Mouse (Mus musculus) heart, embryonic 13.5 days (tissue): ENCODE results near the gene Tmub1. TPM values are rescaled to one million over a fixed set of nuclear protein-coding genes. Genes with fewer than 3 reads are reported as not detected.

Experiments used
- ATAC-seq: fragments of 200-750 bp; cut with Nextera tagmentation; 2 replicates; pipeline ENCODE4 v1.8.0; 2017; ENCODE audit warnings: moderate TSS enrichment; ENCODE audit not compliant: insufficient number of reproducible peaks, low FRiP score, low TSS enrichment; ENCODE audit errors: extremely low read depth
- H3K27ac ChIP-seq: fragments of 300-500 bp; sonication (generic); replicated peaks from 2 replicates; pipeline ENCODE4 v1.5.1; 2015; ENCODE audit warnings: moderate library complexity, mild to moderate bottlenecking, inconsistent platforms
- H3K27me3 ChIP-seq: fragments of 300-500 bp; sonication (generic); replicated peaks from 2 replicates; pipeline ENCODE4 v1.6.1; 2015; ENCODE audit warnings: mild to moderate bottlenecking, inconsistent platforms
- H3K36me3 ChIP-seq: fragments of 300-500 bp; sonication (generic); 2 replicates; pipeline ENCODE4 v1.6.1; 2015; ENCODE audit warnings: mild to moderate bottlenecking, inconsistent platforms
- H3K4me1 ChIP-seq: fragments of 300-500 bp; sonication (generic); 2 replicates; pipeline ENCODE4 v1.6.1; 2015; ENCODE audit warnings: inconsistent platforms
- H3K4me2 ChIP-seq: fragments of 300-500 bp; sonication (generic); 2 replicates; pipeline ENCODE4 v1.6.1; 2015; ENCODE audit warnings: inconsistent platforms, mild to moderate bottlenecking, moderate library complexity
- H3K4me3 ChIP-seq: fragments of 300-500 bp; sonication (generic); 2 replicates; pipeline ENCODE4 v1.5.1; 2015; ENCODE audit warnings: moderate library complexity, mild to moderate bottlenecking, inconsistent platforms
- H3K9ac ChIP-seq: fragments of 300-500 bp; sonication (generic); 2 replicates; pipeline ENCODE4 v1.6.1; 2015; ENCODE audit warnings: inconsistent platforms, mild to moderate bottlenecking, moderate library complexity
- H3K9me3 ChIP-seq: fragments of 300-500 bp; sonication (generic); 2 replicates; pipeline ENCODE4 v1.6.1; 2016; ENCODE audit warnings: inconsistent platforms
- WGBS: fragments of 180-500 bp; shearing (Covaris S2); methylation state at CpG from one replicate; pipeline ENCODE4 v1.1.7; 2015; ENCODE audit warnings: mixed read lengths; 5-methylcytosine and 5-hydroxymethylcytosine counted together
- polyA plus RNA-seq: library from polyadenylated mRNA; unstranded; fragments of >200 nt; fragmentation: Nextera tagmentation; extraction: Ambion mirVana; gene quantifications from 2 replicates; pipeline ENCODE4 v1.2.1, GENCODE M21; 2015

Tmub1 gene
- polyA plus RNA-seq, 1 experiment from 2014 or later, result 16.2 TPM

DNA sequence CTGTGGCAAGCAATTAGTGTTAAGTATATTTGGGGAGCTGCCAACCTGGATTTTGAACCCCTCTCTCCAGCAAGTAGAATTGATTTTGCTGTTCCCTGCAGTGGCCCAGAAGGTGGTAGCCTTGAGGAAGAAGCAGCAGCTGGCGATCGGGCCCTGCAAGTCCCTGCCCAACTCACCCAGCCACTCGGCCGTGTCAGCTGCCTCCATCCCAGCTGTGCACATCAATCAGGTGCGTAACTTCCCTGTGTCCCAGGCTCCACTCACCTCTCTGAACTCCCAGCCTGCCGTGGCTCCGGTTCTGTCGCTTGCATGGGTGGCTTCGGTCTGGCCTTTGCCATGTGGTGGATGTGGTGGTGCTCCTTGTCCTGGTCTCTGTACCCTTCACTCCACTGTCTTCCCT is 30.3 kb upstream of the Tmub1 start:
- H3K9me3 ChIP-seq, result no peaks in the 10 kb centered on the region
- H3K4me3 ChIP-seq, result no peak overlapping the region
- no peak overlapping the region for H3K4me2 ChIP-seq
- H3K4me1 ChIP-seq, result peaks cover 44% of the 10 kb centered on the region
- no peak overlapping the region for H3K9ac ChIP-seq
- no peak overlapping the region for H3K27ac ChIP-seq
- peaks cover 16% of the 10 kb centered on the region for H3K27me3 ChIP-seq
- peaks cover 61% of the 10 kb centered on the region for H3K36me3 ChIP-seq
- no peak for ATAC-seq
- 91% methylated on average over 9 of the region's 9 CpGs for WGBS

DNA sequence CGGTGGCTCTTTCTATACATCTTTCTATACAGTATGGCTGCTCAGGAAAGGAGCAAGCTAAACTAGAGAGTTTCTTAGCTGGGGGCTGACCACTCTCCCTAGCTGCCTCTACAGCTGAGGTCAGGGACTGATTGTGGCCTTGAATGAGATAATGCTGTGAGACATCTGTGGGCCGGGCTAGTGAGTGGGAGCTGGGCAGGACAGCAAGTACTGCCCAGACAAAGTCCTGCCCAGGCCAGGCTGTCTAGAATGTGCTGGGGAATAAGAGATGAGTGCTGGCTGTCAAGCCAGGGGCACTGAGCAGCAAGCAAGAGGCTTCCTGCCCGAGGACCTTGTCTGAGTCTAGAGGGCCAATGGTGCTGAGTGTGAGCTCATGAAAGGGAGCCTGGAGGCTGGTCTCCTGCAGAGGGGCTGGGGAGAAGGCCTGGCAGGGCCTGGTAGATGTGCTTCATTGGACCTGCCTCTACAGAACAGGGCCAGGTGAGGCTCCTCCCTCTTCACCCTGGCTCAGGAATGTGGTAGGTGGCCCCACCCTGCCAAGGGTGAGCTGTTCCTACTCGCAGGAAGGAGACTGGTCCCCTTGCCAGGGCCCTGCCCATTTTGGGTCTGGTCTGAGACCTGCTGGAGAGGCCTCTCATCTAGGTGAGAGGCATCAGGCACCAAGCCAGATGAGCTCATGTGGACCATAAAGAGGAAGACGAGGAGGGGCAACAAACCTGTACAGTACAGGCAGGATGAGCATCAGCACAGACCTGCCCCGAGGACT is 28.0 kb upstream of the Tmub1 start:
- peak overlapping the region; percentile 61 for H3K4me3 ChIP-seq
- no peak overlapping the region for H3K27ac ChIP-seq
- WGBS, result 54% methylated on average over 6 of the region's 6 CpGs
- ATAC-seq, result peak; percentile 28; the same call in 1 of the 2 replicates
- peak overlapping the region; percentile 93 for H3K4me2 ChIP-seq
- H3K9ac ChIP-seq, result peak overlapping the region; percentile 83
- peaks cover 16% of the 10 kb centered on the region for H3K27me3 ChIP-seq
- H3K4me1 ChIP-seq, result peaks cover 46% of the 10 kb centered on the region
- H3K9me3 ChIP-seq, result no peaks in the 10 kb centered on the region
- peaks cover 42% of the 10 kb centered on the region for H3K36me3 ChIP-seq

DNA sequence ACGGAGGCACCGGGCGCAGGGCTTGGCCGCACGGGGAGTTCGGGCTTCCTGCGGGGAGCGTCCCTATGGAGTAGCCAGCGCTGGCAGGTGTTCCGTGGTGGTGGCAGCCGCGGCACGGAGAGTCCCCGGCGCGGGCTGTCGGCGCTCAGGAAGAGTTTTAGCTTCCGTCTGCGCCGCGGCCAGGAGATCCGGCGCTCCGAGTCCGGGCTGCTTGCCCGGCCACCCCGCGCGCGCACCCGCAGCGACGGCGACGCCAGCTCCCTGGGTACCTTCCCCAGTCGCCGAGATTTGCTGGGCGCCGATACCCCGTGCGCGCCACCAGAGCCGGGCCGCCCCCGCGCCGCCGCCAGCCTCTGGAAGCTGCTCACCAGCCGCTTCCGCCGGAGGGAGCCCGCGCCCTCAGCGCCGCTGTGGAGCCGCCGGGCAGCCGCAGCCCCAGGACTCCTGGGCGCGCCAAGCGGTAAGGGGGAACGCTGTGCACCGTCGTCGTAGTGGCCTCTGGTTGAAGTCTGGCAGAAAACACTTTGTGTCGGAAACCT is 27.1 kb upstream of the Tmub1 start:
- Histone ChIP-seq H3K4me3 (peak overlapping the region; percentile 61), H3K27me3 (peaks cover 16% of the 10 kb centered on the region), H3K9ac (peak overlapping the region; percentile 83), H3K4me2 (peak overlapping the region; percentile 93), H3K27ac (0 out of 2 replicates have a peak overlapping the region, but pooled peaks have one; percentile 12), H3K4me1 (peaks cover 46% of the 10 kb centered on the region), H3K36me3 (peaks cover 34% of the 10 kb centered on the region), H3K9me3 (no peaks in the 10 kb centered on the region)
- WGBS, result under 1% methylated on average over 67 of the region's 67 CpGs
- no peak; the same call in 1 of the 2 replicates for ATAC-seq

DNA sequence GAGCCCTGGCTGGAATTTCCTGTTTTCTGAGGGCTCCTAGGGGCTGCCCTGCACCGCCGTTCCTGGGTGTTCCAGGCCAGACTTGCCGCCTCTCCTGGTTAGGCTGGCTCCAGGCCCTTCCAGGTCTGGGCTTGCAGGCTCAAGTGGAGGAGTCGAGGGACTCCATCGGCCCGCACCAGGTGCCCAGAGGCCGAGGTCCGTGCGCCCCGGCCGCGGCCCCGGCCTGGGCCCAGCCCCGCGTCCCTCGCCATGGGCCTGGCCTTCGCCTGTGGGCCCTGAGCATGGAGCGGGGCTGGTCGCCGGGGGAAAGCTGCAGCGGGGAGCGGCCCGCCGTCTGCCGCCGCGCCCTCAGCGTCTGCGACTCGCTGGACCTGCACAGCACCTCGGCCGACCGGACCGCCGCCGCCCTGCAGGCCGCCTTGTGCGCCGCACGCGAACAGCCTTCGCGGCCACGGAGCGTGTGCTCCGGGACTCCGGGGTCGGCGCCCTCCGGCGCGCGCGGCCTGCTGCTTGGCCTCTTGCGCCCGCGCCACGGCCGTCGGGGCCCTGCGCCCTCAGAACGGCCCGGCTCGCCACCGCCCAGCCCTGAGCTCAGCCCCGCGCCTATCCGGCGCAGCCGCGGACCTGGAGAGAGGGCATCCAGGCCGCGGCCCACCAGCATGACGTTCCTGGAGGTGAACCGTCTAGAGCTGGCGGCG is 26.5 kb upstream of the Tmub1 start:
- peak overlapping the region; percentile 83 for H3K9ac ChIP-seq
- 2% methylated on average over 64 of the region's 77 CpGs for WGBS
- H3K36me3 ChIP-seq, result peaks cover 28% of the 10 kb centered on the region
- H3K4me2 ChIP-seq, result peak overlapping the region; percentile 93
- peaks cover 51% of the 10 kb centered on the region for H3K4me1 ChIP-seq
- peaks cover 16% of the 10 kb centered on the region for H3K27me3 ChIP-seq
- no peaks in the 10 kb centered on the region for H3K9me3 ChIP-seq
- peak overlapping the region; percentile 61 for H3K4me3 ChIP-seq
- ATAC-seq, result 0 out of 2 replicates have a peak, but pooled peaks have one; percentile 7
- H3K27ac ChIP-seq, result peak overlapping the region; percentile 12; the same call in 1 of the 2 replicates

DNA sequence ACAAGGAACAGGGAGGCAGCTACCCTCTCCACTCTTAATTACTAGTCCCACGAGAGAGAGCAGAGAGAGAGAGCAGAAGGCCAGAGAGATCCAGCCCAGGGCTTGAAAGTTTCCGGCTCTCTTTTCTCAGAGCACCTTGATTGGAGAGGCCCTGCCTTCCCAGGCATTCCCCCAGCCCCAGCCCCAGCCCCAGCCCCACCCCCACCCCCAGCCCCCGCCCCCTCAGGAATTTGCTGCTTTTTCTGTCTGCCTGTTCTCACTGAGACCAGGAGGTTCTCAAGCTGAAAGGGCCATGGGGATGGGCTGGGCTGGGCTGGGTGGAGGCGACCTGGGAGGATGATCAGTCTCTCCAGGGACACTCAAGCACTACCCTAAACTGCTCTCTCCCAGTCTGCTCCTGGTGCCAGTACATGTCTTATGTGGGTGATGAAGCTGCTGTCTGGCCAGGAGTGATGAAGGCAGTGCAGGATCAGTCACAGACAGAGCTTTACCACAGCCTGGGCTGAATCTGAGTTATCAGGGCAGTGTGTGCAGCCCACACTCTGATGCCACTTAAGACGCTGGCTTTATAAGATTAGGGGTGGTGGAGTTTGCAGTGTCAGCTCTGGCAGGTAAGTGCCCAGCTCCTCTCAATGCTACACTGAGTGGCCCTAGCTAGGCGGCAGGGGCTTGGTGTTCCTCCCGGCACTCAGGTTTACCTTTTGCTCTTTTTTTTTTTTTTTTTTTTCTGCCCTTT is 25.4 kb upstream of the Tmub1 start:
- Histone ChIP-seq H3K27me3 (peaks cover 16% of the 10 kb centered on the region), H3K9ac (peak overlapping the region; percentile 47; the same call in 1 of the 2 replicates), H3K4me2 (peak overlapping the region; percentile 93; the same call in 1 of the 2 replicates), H3K27ac (peak overlapping the region; percentile 36; the same call in 1 of the 2 replicates), H3K4me3 (0 out of 2 replicates have a peak overlapping the region, but pooled peaks have one; percentile 61), H3K36me3 (peaks cover 16% of the 10 kb centered on the region), H3K9me3 (no peaks in the 10 kb centered on the region), H3K4me1 (peaks cover 51% of the 10 kb centered on the region)
- no peak for ATAC-seq
- 28% methylated on average over 6 of the region's 7 CpGs for WGBS

DNA sequence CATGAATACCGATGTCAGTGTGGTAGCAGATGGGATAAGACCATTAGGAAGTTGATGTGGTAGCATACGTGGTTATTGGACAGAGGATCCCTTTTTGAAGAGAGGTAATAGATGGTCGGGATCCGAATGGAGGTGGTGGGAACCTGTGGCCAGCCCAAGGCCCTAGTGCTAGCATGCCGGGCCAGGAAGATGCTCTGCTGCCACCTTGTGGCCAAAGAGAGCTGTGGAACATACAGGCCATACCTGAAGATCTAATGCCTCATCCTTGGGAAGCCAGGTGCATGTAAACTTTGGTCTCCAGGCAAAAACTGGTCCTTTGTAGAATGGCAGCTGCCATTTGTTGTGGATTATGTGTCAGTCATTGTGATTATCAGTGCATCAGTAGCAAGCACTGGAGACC is 22.9 kb upstream of the Tmub1 start:
- WGBS, result 10% methylated on average over 5 of the region's 5 CpGs
- H3K4me3 ChIP-seq, result no peak overlapping the region
- H3K4me2 ChIP-seq, result no peak overlapping the region
- ATAC-seq, result no peak
- H3K27me3 ChIP-seq, result peaks cover 16% of the 10 kb centered on the region
- H3K9me3 ChIP-seq, result no peaks in the 10 kb centered on the region
- H3K27ac ChIP-seq, result no peak overlapping the region
- H3K9ac ChIP-seq, result no peak overlapping the region
- no peaks in the 10 kb centered on the region for H3K36me3 ChIP-seq
- peaks cover 59% of the 10 kb centered on the region for H3K4me1 ChIP-seq

DNA sequence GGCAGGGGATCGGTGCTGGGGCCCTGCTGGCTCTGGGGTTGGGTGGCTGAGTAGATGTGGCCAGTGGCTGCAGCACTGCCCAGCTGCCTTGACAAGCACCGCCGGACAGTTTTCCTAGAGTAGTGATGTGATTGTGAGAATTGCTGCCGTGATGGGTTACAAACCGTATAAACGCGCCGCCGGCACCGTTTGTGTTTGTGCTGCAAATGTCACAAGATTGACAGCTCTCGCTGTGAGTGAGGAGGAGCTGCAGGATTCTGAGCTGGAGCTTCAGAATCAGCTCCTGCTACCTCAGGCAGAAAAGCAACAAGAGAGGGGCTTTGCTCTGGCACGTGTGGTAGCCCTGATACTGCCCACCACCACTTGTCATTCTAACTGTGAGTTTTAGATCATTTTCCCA is 19.1 kb upstream of the Tmub1 start:
- Histone ChIP-seq H3K9ac (0 out of 2 replicates have a peak overlapping the region, but pooled peaks have one; percentile 26), H3K9me3 (no peaks in the 10 kb centered on the region), H3K27me3 (no peaks in the 10 kb centered on the region; the same call in 1 of the 2 replicates), H3K4me3 (no peak overlapping the region), H3K4me2 (no peak overlapping the region), H3K27ac (no peak overlapping the region), H3K4me1 (peaks cover 27% of the 10 kb centered on the region), H3K36me3 (peaks cover under 1% of the 10 kb centered on the region)
- WGBS, result 56% methylated on average over 12 of the region's 12 CpGs
- ATAC-seq, result no peak

DNA sequence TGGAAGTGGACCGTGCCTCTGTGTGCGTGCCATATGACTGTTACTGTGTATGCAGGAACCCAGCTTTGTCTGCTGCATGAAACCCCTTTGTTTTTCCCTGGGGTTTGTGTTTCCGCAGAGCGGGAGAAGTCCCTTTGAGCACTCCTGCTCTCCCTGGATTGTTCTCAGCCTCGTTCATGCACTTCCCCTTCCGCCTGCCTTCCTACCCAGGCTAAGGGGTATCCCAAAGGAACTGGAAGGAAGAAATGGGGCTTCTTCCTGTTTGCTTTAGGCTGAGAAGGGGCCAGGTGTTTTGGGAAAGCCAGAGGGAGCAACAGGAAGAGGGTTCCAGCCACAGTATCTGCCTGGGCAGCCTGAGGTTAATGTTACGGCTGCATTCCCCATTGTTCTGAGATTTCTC is 8.0 kb upstream of the Tmub1 start:
- peaks cover 46% of the 10 kb centered on the region for H3K4me1 ChIP-seq
- peak overlapping the region; percentile 60; the same call in 1 of the 2 replicates for H3K9ac ChIP-seq
- peak overlapping the region; percentile 71 for H3K27ac ChIP-seq
- 0 out of 2 replicates have a peak overlapping the region, but pooled peaks have one; percentile 8 for H3K4me3 ChIP-seq
- peaks cover 25% of the 10 kb centered on the region for H3K36me3 ChIP-seq
- H3K27me3 ChIP-seq, result no peaks in the 10 kb centered on the region
- H3K4me2 ChIP-seq, result peak overlapping the region; percentile 98
- 63% methylated on average over 7 of the region's 7 CpGs for WGBS
- no peaks in the 10 kb centered on the region for H3K9me3 ChIP-seq
- ATAC-seq, result no peak

DNA sequence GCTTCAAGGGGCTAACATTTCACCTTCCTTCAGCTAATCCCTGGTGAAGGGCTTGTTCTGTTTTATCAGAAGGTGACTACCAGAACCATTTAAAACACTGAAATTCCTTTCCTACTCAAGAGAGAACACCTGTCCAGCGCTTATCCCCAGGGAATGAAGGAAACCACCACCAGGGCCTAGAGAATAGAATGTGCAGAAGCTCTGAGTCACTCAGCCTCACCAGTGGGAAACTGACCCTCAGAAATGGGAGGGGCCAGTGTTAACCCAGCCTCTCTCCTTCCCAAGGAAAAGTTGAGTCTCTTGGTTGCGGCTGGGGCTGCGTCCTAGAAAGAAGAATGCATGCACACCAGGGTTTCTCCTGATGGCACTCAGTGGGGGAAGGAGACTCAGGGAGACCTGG is 7.4 kb upstream of the Tmub1 start:
- Histone ChIP-seq H3K9me3 (no peaks in the 10 kb centered on the region), H3K4me2 (peak overlapping the region; percentile 98), H3K36me3 (peaks cover 21% of the 10 kb centered on the region), H3K4me3 (0 out of 2 replicates have a peak overlapping the region, but pooled peaks have one; percentile 8), H3K4me1 (peaks cover 46% of the 10 kb centered on the region), H3K9ac (peak overlapping the region; percentile 34), H3K27me3 (no peaks in the 10 kb centered on the region; the same call in 1 of the 2 replicates), H3K27ac (peak overlapping the region; percentile 71)
- 61% methylated on average over 3 of the region's 3 CpGs for WGBS
- no peak for ATAC-seq

DNA sequence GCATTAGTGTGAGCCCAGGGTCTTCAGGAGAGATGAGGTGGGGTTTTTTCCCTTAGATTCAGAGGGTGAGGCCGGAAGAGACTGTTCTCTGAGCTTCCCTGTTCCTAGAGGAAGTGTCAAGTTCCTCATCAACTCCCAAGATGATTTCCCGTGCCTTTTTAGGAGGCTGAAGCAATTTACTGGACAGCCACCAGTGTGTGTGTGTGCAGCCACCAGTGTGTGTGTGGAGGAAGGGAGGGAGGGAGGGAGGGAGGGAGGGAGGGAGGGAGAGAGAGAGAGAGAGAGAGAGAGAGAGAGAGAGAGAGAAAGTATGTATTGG is 6.3 kb upstream of the Tmub1 start:
- H3K4me2 ChIP-seq, result peak overlapping the region; percentile 98
- peaks cover 46% of the 10 kb centered on the region for H3K4me1 ChIP-seq
- H3K9ac ChIP-seq, result peak overlapping the region; percentile 99
- H3K9me3 ChIP-seq, result no peaks in the 10 kb centered on the region
- H3K27ac ChIP-seq, result no peak overlapping the region; the same call in 1 of the 2 replicates
- peak overlapping the region; percentile 90 for H3K4me3 ChIP-seq
- ATAC-seq, result no peak
- 46% methylated on average over 2 of the region's 2 CpGs for WGBS
- H3K27me3 ChIP-seq, result peaks cover under 1% of the 10 kb centered on the region; the same call in 1 of the 2 replicates
- peaks cover 17% of the 10 kb centered on the region for H3K36me3 ChIP-seq
